Mouse (Mus musculus) liver, adult 2 months (tissue): ENCODE data around the gene Cd164.

Source experiments
- CTCF ChIP-seq: fragments of 200-500 bp; IDR thresholded peaks from 2 replicates; pipeline ENCODE4 v1.5.1; 2011; ENCODE audit warnings: low read depth, low read length, control low read depth
- POLR2A ChIP-seq: fragments of 200-500 bp; IDR thresholded peaks from 2 replicates; pipeline ENCODE4 v1.6.1; 2011; ENCODE audit warnings: low read length, control low read depth; ENCODE audit not compliant: insufficient read depth; ENCODE audit errors: extremely low read depth

GRCm38 (mm10) chr10:41565141-41565540 is 45.9 kb downstream of the Cd164 start:
- TF ChIP-seq CTCF (no peak), POLR2A (no peak)
